Mouse (Mus musculus) cortical plate, adult 2 months (tissue): ENCODE measurements around the gene Flrt1.

Experiments
- CTCF ChIP-seq: fragments of 200-500 bp; IDR thresholded peaks from 2 replicates; pipeline ENCODE4 v1.5.1; 2011; ENCODE audit warnings: mild to moderate bottlenecking, control low read depth, low read length; ENCODE audit not compliant: insufficient read depth; ENCODE audit errors: extremely low read depth
- POLR2A ChIP-seq: fragments of 200-500 bp; IDR thresholded peaks from 2 replicates; pipeline ENCODE4 v1.6.1; 2011; ENCODE audit warnings: mild to moderate bottlenecking, low read length, control low read depth; ENCODE audit not compliant: insufficient read depth; ENCODE audit errors: extremely low read depth

- TF ChIP-seq CTCF (no peak), POLR2A (no peak)
Measured at GRCm38 (mm10) chr19:7130317-7130716, 24.8 kb upstream of the Flrt1 start.
